Mouse (Mus musculus) hindlimb bud, embryonic 11.5 days (tissue): Measurements from ENCODE around the gene Pmf1.

ENCODE experiments used
- DNase-seq: peaks from one replicate; pipeline ENCODE4 v3.0.0-alpha.2; 2012; ENCODE audit warnings: low read depth, low spot score; ENCODE audit errors: extremely low spot score

Gene Pmf1

DNA sequence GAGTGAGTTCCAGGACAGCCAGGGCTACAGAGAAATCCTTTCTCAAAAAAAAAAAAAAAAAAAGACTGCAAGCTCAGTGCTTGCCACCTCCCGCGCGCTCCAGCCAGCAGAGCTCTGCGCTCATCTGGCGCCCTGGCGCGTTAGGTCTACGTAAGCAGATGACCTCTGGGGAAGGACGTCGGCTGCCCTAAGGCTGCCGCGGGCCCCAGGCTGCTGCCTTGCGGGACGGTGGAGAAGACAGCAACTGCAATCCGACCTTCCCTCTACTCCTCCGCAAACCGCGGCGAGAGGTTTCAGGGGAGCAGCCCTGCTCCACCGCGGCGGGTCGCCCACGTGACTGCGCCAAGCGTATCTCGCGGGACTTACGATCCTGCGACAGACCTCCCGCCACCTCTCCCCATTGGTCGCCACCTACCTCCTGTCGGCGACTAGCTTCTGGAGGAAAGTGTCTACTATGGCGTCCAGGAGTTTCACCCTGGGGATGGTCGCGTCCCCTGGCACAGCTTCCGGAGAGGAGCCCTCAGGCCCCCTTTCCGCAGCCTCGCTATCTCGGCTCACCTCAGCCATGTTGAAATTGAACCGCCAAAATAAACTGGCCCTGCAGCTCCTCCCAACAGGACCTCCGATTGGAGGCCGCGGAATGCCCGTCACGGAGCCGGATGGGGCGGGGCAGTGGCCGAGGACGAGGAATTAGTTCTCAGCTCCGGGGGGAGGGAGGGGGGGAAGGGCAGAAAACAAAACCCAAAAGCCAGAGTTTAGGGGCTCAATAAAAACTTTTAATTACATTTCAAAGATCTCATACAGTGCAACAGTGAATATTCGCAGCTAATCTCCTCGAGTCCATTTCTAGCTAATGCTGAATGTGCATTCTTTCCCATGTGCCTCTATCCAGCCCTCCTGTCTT lies at the start of gene Pmf1:
Gene Pmf1, minus strand, starts transcription at position 591 of the 904 bp plus-strand sequence.
- DNase-seq: peak; percentile 72

DNA sequence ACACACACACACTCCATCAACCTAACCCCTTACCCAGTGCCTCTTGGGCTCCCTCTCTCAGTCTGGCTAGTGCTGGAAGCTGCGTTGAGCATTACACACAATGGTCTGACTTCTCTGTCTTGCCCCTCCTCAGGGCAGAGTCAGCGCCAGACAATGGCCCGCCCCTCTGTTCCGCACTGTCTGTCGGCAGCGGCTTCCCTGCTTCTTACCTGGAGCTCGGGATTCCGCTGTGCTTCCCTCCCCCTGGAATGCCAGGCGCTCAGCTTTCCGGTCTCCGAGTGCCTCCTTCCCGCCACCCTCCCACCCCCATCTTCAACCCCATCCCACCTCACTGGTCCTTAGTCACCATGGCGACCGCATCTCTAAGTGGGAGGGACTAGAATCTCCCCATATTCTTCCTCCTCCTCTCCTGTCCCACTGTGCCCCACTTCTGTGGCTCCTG lies 48.7 kb upstream of the Pmf1 start:
- DNase-seq: no peak

DNA sequence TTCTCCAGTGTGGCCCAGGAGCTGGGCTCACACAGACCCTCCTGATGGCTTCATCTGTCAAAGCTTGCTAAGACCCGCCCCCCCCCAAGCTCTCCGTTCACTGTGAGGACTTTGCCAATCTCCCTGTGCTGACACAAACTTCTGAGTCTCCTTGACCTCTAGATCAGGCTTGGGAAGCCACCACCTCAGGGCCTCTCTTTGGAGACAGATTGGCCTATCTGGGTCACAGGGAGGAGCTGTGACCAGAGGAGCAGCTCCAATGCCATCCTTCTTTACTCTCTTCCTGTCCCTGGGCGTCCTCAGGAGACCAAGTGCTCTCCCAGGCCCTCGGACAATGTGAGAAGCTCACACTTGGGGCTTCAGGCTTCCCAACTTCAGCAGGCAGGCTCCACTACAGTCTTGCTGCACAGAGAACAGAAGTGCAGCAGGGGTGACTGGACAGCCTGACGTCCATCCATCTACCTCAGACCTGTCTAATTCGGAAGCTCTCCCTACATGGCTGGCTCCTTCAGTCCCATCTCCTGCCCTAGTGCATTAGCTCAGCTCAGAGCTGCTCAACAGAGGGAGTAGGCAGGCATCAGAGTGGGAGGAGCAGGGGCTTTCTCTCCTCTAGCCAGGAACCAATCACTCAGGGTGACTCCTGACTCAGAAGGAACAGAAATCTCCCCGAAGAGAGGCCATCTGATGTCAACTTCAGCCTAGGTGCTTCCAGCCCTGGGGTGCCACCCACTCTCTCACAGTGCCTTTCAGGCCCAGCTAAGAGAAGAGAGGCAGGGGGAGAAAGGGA lies 46.8 kb upstream of the Pmf1 start:
- DNase-seq: no peak

DNA sequence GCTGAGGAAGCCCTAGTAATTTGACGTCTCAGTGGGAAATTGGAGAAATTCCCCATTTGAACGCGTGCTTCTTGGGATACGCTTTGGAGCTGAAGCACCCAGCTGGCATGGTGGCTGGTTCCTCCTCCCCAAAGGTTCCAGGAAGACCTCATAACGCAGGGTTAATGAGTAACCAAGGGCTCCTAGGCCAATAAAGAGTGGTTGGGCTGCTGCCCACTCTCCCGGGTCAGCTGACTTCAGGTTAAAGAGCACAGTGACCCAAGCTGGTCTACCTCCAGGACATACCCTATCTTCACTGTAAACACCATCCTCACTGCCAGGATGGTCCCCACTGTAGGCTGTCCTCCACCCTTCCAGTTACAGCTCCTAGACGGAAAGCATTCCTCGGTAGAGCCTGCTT lies 46.2 kb upstream of the Pmf1 start:
- no peak for DNase-seq

DNA sequence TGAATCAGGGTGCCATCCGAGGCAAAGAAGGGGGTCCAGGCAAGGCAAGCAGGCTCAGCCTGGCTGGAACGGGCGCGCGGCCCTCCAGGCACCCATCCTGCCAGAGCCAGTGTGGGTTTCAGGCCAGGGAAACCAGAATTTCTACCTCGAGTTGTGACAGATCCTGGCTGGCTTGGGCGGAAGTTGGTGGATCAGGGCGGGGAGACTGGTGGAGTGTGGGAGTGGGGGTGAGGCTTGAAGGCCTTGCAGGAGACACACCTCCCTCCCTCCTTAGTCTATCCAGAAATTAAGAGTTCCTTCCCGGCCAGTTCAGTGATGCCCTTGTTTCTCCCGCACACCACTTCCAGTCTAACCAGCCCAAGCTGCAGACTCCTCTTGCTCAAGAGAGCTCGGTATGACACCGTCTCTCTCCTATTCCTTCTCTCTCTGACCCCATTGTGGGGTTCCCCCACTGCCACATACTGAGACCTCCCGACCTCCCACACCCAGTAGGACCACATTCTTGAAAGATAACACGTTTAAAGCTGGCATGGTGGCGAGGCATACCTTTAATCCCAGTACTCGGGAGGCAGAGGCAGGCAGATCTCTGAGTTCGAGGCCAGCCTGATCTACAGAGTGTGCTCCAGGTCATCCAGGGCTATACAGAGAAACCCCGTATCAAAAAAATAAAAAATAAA lies 45.6 kb upstream of the Pmf1 start:
- no peak for DNase-seq

DNA sequence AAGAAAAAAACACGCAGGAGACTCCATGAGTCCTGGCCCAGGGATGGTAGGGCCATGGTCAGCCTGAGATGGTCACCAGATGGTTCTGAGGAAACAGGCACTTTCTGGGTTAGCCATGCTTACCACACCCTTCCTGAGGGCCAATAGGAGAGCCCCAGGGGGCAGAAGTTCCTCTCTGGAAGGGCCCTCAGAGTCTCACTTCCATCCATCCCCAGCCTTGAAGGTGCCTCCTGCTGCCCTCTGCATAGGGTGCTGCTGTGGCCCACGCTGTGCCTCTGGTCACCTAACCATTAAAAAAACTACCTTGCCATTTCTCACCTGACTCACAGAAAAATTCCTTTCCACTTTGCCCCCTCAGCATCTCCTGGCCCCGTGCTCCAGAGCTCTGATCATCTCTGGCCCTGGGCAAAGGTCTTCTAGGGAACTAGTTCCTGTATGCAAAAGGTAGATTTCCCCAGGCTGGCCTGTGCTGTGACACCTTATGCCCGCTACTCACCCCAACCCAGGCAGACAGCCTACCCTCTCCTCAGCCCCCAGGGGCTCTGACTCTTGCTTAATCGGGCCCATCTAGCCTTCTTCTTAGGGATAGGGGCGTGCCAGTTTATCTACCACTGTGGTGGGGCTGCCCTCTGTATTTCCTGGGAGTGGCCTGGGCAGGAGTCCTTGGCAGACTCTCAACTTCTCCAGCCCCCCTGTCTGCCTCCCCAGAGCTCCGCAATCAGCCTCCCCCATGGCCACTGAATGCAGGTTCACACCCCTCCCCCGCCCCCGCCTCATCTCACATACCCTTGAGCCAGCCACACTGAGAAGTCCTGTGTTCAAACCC lies 44.8 kb upstream of the Pmf1 start:
- DNase-seq: no peak

DNA sequence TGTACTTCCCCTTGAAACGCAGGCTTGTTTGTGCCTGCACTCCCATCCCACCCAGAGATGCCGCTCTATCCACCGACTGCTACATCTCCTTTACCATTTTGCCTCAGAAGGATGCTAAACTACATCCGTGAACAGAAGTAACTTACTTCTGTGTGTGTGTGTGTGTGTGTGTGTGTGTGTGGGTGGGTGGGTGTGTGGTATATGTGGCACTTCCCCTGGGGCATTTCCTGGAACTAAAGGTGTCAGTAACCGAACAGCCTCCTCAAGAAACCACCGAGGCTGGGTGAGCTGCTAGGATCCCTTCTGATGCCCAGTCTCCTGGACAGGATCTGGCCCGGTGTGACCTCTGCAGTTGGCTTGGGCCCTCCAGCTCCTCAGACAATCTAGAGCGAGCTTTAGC lies 43.9 kb upstream of the Pmf1 start:
- no peak for DNase-seq

DNA sequence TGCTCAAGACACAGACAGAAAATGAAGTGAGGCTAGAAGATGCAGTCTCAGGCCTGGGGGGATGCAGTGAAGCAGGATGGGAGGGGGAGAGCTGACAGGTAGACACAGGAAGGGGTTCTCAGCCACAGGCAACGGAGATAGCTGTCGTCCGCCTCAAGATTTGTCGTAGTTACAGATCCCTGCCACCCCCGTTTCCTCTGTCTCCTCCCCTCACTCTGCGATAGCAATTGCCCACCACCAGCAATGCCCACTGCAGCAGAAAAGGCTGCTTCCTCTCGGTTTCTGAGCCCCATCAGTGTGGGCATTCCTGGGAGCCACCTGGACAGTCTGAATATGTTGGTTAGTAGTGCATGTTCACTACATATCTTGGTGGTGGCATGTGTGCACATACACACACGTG lies 43.2 kb upstream of the Pmf1 start:
- no peak for DNase-seq

DNA sequence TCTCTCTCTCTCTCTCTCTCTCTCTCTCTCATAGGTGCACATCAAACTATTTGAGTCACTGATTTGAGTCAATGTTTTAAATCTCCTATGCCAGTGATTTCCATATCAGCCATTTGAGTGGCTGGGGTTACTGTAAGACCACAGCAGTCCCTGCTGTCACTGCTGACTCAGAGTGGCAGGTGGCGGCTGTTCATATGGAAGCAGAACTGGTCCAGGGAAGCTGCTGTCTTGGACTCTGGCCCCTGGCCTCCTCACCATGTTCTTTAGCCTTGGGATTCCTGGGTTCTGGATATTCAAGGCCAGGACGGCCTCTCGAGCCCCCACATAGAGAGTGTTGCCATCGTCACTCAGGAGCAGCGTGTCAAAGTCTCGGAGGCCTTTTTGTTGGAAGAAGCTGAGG lies 42.6 kb upstream of the Pmf1 start:
- DNase-seq: no peak

DNA sequence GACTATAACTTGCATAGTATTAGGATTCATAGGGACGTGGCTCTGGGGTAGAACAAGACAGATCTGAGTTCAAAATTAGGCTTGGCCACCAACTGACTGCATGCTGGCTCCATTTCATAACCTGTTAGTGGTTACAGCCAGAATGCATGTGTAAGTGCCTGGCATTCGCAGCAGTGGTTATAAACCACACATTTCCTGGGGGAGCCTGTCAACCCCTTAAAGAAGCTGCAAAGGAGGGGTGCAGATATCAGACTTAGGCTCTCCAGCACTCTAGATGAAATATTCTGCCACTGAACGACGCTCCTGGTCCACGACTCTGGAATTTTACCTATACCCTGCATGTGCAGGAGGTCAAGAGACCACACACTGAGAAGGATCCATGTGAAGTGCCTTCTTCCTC lies 42.1 kb upstream of the Pmf1 start:
- no peak for DNase-seq

DNA sequence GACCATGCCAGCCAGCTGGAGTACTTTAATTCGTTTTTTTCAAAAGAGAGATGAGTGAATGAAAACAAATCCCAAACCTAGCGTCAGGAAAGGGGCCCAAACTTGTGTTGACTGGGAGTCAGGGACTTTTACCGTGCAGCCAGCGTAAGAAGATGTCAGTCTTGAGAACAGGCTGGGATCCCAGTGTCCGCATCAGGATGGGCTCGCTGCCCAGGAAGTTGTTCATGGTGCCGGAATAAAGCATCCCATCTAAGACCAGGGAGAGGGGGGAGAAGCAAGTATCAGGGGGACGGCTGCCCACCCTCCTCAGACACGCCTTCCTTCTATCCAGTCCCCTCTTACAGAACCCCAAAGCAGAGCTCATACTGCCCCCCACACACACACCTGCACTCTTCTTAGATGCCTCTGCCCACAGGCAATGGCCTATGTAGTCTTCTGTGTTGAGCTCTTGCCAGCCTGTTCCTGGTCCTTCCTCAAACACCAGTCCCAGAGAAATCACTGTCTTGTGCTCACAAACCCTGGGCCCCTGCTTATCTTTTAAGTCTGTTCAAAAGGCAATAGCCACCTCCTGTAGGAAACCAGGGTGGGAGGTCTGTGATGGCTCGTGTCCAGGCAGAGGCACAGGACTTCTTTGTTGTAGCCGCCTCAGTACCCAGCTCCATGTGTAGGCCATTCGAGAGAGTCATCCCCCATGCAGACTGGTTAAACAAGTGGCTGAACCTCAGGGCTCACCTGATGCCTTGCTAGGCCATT lies 40.4 kb upstream of the Pmf1 start:
- no peak for DNase-seq

DNA sequence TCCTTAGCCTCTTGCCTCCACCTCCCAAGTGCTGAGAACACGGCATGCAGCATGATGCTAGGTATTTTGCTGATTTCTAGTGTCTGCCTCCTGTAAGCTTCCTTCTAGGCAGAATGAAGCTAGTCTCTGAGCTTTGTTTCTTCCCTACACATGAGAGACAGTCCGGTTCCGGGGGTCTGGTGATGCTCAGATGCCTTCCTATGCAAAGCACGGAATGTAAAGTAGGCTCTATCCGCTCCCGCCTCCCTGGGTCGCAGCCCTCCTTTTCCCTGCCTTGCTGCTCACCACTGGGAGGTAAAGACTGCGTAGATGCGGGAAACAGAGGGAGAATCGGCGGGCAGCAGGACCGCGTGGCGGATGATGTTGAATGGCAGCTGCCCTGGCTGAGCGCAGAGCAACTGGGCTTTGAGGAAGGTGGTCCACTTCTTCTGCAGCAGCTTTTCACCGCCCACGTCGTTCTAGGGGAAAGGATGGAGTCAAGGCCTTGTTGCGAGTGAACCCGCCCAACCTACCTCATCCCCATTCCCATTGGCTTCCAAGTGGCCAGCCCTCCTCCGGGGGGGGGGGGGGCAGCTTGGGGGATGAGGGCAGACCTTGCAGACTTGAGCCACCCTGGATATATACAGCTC lies 39.4 kb upstream of the Pmf1 start:
- DNase-seq: no peak

DNA sequence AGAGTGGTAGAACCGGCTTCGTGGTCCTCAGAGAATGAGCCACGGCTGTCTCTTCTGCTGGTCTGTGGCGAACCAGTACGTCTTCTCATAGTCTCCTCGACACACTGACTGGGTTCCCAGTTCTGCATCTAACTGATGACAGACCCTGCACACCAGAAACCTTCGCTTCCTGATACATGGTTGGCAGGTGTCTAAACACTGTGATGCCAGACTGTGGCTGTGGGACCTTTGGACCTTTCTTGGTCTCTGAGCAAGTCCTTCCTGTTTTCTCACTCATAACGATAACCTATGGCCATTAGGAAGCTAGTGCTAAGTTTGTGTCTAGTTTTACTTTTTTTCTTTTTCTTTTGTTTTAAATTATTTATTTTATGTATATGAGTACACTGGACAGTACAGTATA lies 38.3 kb upstream of the Pmf1 start:
- DNase-seq: no peak

DNA sequence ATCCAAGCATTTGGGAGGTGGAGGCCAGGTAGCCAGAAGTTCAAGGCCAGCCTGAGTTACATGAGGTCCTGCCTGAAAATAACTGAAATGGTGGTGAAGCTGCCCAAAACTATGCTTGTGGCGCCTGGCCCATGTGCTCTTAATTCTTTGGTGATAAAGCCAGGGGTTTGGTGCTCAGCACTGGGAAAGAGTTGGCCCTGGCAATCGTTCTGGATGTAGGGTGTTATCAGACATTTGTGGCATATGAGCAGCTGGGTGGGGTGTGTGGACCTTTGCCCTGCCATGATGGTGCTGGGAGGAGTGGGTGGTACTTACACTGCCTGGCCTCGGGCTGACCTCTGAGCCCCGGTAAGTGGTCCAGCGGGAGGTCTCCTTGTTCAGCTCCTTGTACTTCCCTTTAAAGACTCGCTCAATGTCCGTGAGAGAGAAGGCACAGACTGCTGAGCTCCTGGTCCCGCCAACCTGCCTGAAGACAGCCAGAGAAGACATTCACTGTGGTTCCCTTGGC lies 37.6 kb upstream of the Pmf1 start:
- DNase-seq: no peak

DNA sequence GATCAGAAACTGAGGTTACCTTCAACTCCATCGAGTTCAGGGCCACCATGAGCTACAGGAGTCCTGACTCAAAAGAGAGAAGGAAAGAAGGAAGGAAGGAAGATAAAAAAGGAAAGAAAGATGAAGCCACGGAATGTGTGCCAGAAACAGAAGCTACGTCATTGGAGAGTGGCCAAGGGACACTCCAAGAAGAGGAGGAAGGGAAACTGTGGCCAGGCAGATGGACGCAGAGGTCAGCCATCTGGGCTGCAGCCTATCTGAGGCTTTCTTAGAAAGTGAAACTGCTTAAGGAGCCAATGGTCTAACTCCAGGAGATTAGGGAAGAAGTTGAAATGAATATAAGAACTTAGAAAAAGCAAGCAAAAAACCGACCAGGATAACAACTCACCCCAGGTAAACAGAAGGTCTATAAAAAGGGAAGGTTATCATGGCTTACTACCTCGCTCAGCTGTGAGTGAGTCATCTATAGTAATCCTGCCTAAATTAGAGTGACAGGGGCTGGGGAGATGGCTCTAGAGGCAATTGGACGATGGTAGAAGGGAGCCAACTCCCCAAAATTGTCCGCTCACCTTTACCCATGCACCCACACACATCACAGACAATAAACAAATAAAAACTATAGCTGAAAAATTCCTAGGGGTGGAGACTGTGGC lies 36.5 kb upstream of the Pmf1 start:
- no peak for DNase-seq

DNA sequence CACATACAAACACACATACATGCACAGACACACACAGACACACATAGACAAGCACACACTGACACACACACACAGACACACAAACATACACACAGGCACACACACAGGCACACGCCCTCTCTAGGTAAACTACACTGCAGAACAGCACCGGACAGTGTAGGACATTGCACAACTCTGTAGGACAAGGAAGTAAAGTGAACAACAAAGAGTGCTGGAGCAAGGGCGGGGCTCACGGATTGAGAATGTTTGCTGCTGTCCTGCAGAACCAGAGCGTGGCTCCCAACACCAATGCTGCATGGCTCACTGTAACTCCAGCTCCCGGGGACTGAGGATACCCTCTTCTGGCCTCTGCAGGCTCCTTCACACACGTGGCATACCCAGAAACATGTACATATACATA lies 32.8 kb upstream of the Pmf1 start:
- DNase-seq: no peak

DNA sequence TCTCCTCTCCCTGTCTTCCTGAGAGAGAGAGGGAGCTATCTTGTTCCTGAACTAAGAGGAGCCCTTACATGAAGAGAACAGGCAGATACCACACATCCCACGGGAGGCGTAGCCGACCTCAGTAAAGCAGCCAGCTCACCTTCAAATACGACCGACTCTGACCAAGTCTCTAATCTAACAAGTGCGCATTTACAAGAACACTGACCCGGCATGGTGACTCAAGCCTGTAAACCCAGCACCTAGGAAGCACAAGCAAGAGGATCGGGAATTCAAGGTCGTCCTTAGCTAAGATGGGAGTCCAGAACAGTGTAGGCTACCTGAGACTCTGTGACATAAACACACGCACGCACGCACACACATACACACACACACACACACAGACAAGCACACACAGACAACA lies 32.4 kb upstream of the Pmf1 start:
- no peak for DNase-seq

DNA sequence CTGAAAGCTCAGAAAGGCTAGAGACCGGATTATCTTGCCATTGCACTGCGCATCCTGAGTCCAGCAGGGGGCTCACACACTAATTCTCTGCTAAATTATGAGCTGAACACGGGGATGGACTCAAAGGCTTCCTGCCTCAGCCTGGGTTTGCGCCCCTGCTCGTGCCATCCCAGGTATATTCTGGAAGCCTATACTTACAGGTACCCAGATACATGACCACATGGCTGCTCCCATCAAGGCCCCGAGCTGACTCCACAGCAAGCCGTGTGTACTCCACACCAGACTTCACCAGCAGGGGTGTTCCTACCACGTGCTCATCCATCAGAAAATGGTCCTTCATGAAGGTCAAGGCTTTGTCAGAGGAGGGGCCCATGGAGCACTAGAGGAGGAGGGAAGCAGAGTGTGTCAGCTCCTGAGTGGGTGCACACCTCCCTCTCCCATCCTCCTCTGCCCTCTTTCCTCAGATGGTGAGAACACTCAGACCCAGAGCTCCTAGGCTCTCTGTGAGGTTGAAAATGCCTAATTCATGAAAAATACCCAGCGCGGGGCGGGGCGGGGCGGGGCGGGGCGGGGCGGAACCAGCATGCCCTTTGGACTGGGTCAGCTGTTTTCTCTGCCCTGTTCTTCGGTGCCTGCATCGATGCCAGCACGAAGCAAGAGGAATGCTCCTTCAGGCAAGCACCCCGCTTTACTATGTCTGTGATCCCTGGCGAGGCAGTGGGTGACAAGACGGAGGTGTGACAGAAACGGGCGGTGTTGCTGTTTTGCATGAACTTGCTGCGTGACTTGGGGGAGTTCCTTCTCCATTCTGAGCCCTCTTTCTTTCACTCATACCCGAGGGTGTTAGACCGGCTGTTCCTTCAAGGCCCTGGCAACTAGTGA lies 30.6 kb upstream of the Pmf1 start:
- DNase-seq: no peak
